Comparison of ENCODE assay signal across 7 mouse cellular contexts in the genomic region with DNA sequence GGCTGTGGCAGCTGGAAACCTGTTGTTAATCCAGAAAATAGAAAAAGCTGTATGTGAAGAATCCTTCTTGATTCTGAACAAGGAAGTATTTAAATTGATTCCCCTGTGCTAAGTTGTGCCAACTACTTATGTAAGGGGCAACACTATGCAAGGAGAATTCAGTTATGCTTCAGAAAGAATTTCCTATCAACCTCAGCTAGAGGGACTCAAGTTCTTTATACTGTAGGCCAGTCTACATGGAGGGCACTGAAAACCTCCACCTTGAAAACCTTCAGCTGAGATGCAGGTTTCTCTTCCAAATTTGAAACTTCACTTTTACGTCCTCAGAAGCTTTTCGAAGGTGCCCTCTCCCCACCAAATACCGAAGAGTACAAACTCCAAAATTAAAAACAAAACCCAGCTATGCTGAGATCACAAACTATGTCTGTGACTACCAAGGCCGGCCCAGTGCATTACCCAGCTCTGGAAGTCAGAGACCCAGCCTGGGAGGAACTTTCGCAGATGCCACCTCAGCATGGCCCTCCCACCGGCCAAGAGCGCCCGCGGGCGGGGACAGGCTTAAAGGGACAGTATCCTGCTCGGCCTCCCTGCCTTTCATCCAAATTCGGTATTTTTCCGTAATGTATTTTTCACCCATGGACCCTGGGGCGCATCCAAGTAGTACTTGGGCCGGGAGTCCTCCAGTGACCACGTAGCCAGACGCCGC. TPM values are rescaled to one million over a fixed set of nuclear protein-coding genes. Genes with fewer than 3 reads are reported as not detected.
DNase-seq lines count a peak whose midpoint lies in the region; ATAC-seq lines count a peak whose summit lies in the region.

No protein-coding gene starts in this region.

- DNase-seq in adrenal gland, adult 8-10 months, result peak; percentile 87
- DNase-seq in embryo, embryonic 10.5 days (ENCODE audit: low spot score), result peak; percentile 79
- peak; percentile 86 for DNase-seq in gastrocnemius, postnatal 14 days
- DNase-seq in left cerebral cortex, postnatal 36 days (ENCODE audit: low spot score in 2 of 2), result peak; percentile 46 to 48
- DNase-seq in midbrain, embryonic 10.5 days (ENCODE audit: low spot score), result peak; percentile 62
- DNase-seq in skeletal muscle tissue, adult 2 months (ENCODE audit: low read depth, low spot score), result peak; percentile 74

- H3K4me1 ChIP-seq in midbrain, embryonic 10.5 days, result peaks cover 28% of the 10 kb centered on the region

- intact Hi-C loops in gastrocnemius, postnatal 14 days (cut with DNase I; ENCODE audit: low total_unique reads), result no loop called here
- intact Hi-C loops in left cerebral cortex, postnatal 36 days (cut with DNase I), result no loop called here

- H3K27ac ChIP-seq in midbrain, embryonic 10.5 days (replicated peaks), result peak overlapping the region; percentile 91

- no peaks in the 10 kb centered on the region for H3K27me3 ChIP-seq in midbrain, embryonic 10.5 days (ENCODE audit: low read depth, poor library complexity, severe bottlenecking)

- peak overlapping the region; percentile 97 for H3K4me3 ChIP-seq in midbrain, embryonic 10.5 days

- WGBS in midbrain, embryonic 10.5 days, result 7% methylated on average over 18 of the region's 18 CpGs

- no peaks in the 10 kb centered on the region for H3K9me3 ChIP-seq in midbrain, embryonic 10.5 days (replicated peaks)

- ATAC-seq in inflammation-experienced regulatory T-cells, adult 6 months, result peak; percentile 75

- H3K36me3 ChIP-seq in midbrain, embryonic 10.5 days, result peaks cover 25% of the 10 kb centered on the region

RNA-seq across cellular contexts. Expression of gene Hdlbp, which starts 34.1 kb away (rescaled TPM):
- total RNA-seq in adrenal gland, adult 8-10 months (2022), result 100 to 1,000 TPM; 299 to 422 (median 334) TPM
- total RNA-seq in gastrocnemius, postnatal 14 days (2021), result 100 to 1,000 TPM; 220 to 231 TPM
- 10 to 100 TPM; 49.3 to 72.0 (median 49.7) TPM for polyA plus RNA-seq in inflammation-experienced regulatory T-cells, adult 6 months (2017; shearing (Covaris generic))
- 100 to 1,000 TPM; 166 to 169 TPM for total RNA-seq in left cerebral cortex, postnatal 36 days (2021)
- 106 and 107 TPM in 2 replicates for polyA plus RNA-seq in midbrain, embryonic 10.5 days (2016; fragmentation: Nextera tagmentation; extraction: Ambion mirVana)

Comparison
In these comparisons a context has a peak if more than half of its experiments do, and no peak if none do; other contexts are left out.
1. Peak in every context shown above with its lines: DNase-seq, ATAC-seq, H3K4me3 ChIP-seq and H3K27ac ChIP-seq.